Mouse (Mus musculus): Measurements from ENCODE around the gene Gm42906.

- TF ChIP-seq CTCF (IDR thresholded peaks at IDR 0.05; ENCODE audit: low read depth) (no peak), EP300 (IDR thresholded peaks at IDR 0.05; ENCODE audit: low read depth) (no peak)
These were observed 292.7 kb downstream of the Gm42906 start for GRCm38 (mm10) chr5:151135078-151135826.
